Mouse (Mus musculus) CH12.LX (cell line): Measurements from ENCODE around the gene Adipor1. TPM values are rescaled to one million over a fixed set of nuclear protein-coding genes. Genes with fewer than 3 reads are reported as not detected.
A peak's percentile ranks its signal among the peaks of the same experiment; 100 is the strongest.

Experiments used
- DNase-seq: peaks from one replicate; pipeline ENCODE4 v3.0.0-alpha.2; 2013; ENCODE audit errors: extremely low read depth
- H3K27ac ChIP-seq: 2 replicates; pipeline ENCODE4 v1.5.1; 2012; ENCODE audit warnings: low read depth, mild to moderate bottlenecking, control low read depth, moderate library complexity; ENCODE audit not compliant: insufficient read depth
- H3K27me3 ChIP-seq: replicated peaks from 2 replicates; pipeline ENCODE3; 2012; ENCODE audit warnings: inconsistent platforms
- H3K36me3 ChIP-seq, 2 experiments: replicated peaks in 1 of 2; 2 replicates each; pipeline versions ENCODE3 to v1.6.1; 2012; ENCODE audit warnings: inconsistent platforms in 1 of 2, low read length in 1 of 2, mild to moderate bottlenecking in 1 of 2, mixed read lengths in 1 of 2, moderate library complexity in 1 of 2; ENCODE audit not compliant: control insufficient read depth in 1 of 2, insufficient read depth in 1 of 2
- H3K4me1 ChIP-seq, 2 experiments: 2 replicates each; pipeline ENCODE4 v1.6.1; 2012; ENCODE audit warnings: inconsistent platforms in 1 of 2, moderate library complexity in 1 of 2; ENCODE audit not compliant: insufficient read depth in 2 of 2, control insufficient read depth in 1 of 2
- H3K4me2 ChIP-seq: 2 replicates; pipeline ENCODE4 v1.6.1; 2012; ENCODE audit warnings: low read depth, mild to moderate bottlenecking, control low read depth; ENCODE audit not compliant: poor library complexity, insufficient read depth, severe bottlenecking
- H3K4me3 ChIP-seq, 3 experiments: fragments of 150-350 bp in 1 of 3; sonication (generic) in 1 of 3; replicated peaks in 1 of 3; 2 replicates each; pipeline versions ENCODE3 to v1.5.1; 2011 to 2012; ENCODE audit warnings: low read depth in 2 of 3, low read length in 2 of 3, mild to moderate bottlenecking in 2 of 3, moderate library complexity in 2 of 3, control low read depth in 1 of 3, improper control_type of control experiment in 1 of 3, inconsistent platforms in 1 of 3, mixed read lengths in 1 of 3; ENCODE audit not compliant: poor library complexity in 1 of 3
- H3K79me2 ChIP-seq: replicated peaks from 2 replicates; pipeline ENCODE4 v1.6.1; 2012; ENCODE audit warnings: mild to moderate bottlenecking, moderate library complexity; ENCODE audit not compliant: control insufficient read depth, poor library complexity, insufficient read depth, severe bottlenecking; ENCODE audit errors: extremely low read depth
- H3K9ac ChIP-seq: 2 replicates; pipeline ENCODE4 v1.6.1; 2012; ENCODE audit warnings: low read depth, mild to moderate bottlenecking, control low read depth, moderate library complexity; ENCODE audit not compliant: insufficient read depth
- H3K9me3 ChIP-seq: replicated peaks from 2 replicates; pipeline ENCODE3; 2012; ENCODE audit warnings: low read length, inconsistent platforms, mixed read lengths
- BHLHE40 ChIP-seq: IDR thresholded peaks from 2 replicates; pipeline ENCODE4 v1.6.1; 2011; ENCODE audit warnings: mild to moderate bottlenecking, low read depth, low read length, improper control_type of control experiment
- CHD1 ChIP-seq: IDR thresholded peaks from 2 replicates; pipeline ENCODE4 v1.6.1; 2012; ENCODE audit warnings: low read depth, low read length, improper control_type of control experiment, inconsistent platforms
- CHD2 ChIP-seq: IDR thresholded peaks from 2 replicates; pipeline ENCODE4 v1.6.1; 2011; ENCODE audit warnings: low read length, improper control_type of control experiment
- CTCF ChIP-seq, 2 experiments: IDR thresholded peaks in 1 of 2; conservative IDR thresholded peaks in 1 of 2; 2 replicates each; pipeline ENCODE4 v1.5.1; 2011 to 2012; ENCODE audit warnings: low read depth in 2 of 2, low read length in 2 of 2, improper control_type of control experiment in 1 of 2, inconsistent platforms in 1 of 2, mild to moderate bottlenecking in 1 of 2, moderate library complexity in 1 of 2
- E2F4 ChIP-seq: IDR thresholded peaks from 2 replicates; pipeline ENCODE4 v1.6.1; 2011; ENCODE audit warnings: low read depth, low read length, improper control_type of control experiment; ENCODE audit not compliant: insufficient replicate concordance
- ELF1 ChIP-seq: IDR thresholded peaks from 2 replicates; pipeline ENCODE4 v1.6.1; 2014; ENCODE audit warnings: low read depth, mild to moderate bottlenecking, inconsistent platforms, low read length, improper control_type of control experiment
- EP300 ChIP-seq: IDR thresholded peaks from 2 replicates; pipeline ENCODE4 v1.6.1; 2011; ENCODE audit warnings: low read length, improper control_type of control experiment
- ETS1 ChIP-seq: conservative IDR thresholded peaks from 2 replicates; pipeline ENCODE4 v1.6.1; 2012; ENCODE audit warnings: low read depth, mild to moderate bottlenecking, inconsistent platforms, low read length, improper control_type of control experiment, moderate library complexity
- GABPA ChIP-seq: IDR thresholded peaks from 2 replicates; pipeline ENCODE4 v1.6.1; 2012; ENCODE audit warnings: low read depth, low read length, improper control_type of control experiment, inconsistent platforms; ENCODE audit not compliant: insufficient replicate concordance
- HCFC1 ChIP-seq: IDR thresholded peaks from 2 replicates; pipeline ENCODE4 v1.6.1; 2012; ENCODE audit warnings: low read depth, mild to moderate bottlenecking, inconsistent platforms, low read length, improper control_type of control experiment
- IRF4 ChIP-seq: IDR thresholded peaks from 2 replicates; pipeline ENCODE4 v1.6.1; 2014; ENCODE audit warnings: low read depth, mild to moderate bottlenecking, inconsistent platforms, low read length, improper control_type of control experiment
- JUN ChIP-seq: IDR thresholded peaks from 2 replicates; pipeline ENCODE4 v1.6.1; 2011; ENCODE audit warnings: low read depth, mild to moderate bottlenecking, low read length, improper control_type of control experiment, moderate library complexity; ENCODE audit not compliant: insufficient read depth
- JUND ChIP-seq: conservative IDR thresholded peaks from 2 replicates; pipeline ENCODE4 v1.6.1; 2011; ENCODE audit warnings: low read depth, low read length, improper control_type of control experiment
- KAT2A ChIP-seq: IDR thresholded peaks from 2 replicates; pipeline ENCODE4 v1.6.1; 2012; ENCODE audit warnings: low read length, improper control_type of control experiment, inconsistent platforms; ENCODE audit not compliant: insufficient replicate concordance
- MAFK ChIP-seq: IDR thresholded peaks from 2 replicates; pipeline ENCODE4 v1.6.1; 2011; ENCODE audit warnings: low read length, improper control_type of control experiment; ENCODE audit not compliant: insufficient replicate concordance
- MAX ChIP-seq: IDR thresholded peaks from 2 replicates; pipeline ENCODE4 v1.6.1; 2011; ENCODE audit warnings: low read length, improper control_type of control experiment
- MAZ ChIP-seq: IDR thresholded peaks from 2 replicates; pipeline ENCODE4 v1.6.1; 2012; ENCODE audit warnings: low read depth, mild to moderate bottlenecking, inconsistent platforms, low read length, improper control_type of control experiment, moderate library complexity
- MEF2A ChIP-seq: IDR thresholded peaks from 2 replicates; pipeline ENCODE4 v1.6.1; 2014; ENCODE audit warnings: low read depth, mild to moderate bottlenecking, inconsistent platforms, low read length, improper control_type of control experiment, borderline replicate concordance
- MXI1 ChIP-seq: IDR thresholded peaks from 2 replicates; pipeline ENCODE4 v1.6.1; 2011; ENCODE audit warnings: mild to moderate bottlenecking, low read depth, low read length, improper control_type of control experiment
- MYC ChIP-seq: IDR thresholded peaks from 2 replicates; pipeline ENCODE4 v1.6.1; 2011; ENCODE audit warnings: low read depth, mild to moderate bottlenecking, improper control_type of control experiment, low read length
- NELFE ChIP-seq: IDR thresholded peaks from 2 replicates; pipeline ENCODE4 v1.6.1; 2011; ENCODE audit warnings: low read depth, low read length, improper control_type of control experiment
- NRF1 ChIP-seq: IDR thresholded peaks from 2 replicates; pipeline ENCODE4 v1.6.1; 2014; ENCODE audit warnings: low read depth, mild to moderate bottlenecking, inconsistent platforms, low read length, improper control_type of control experiment, moderate library complexity
- PAX5 ChIP-seq: IDR thresholded peaks from 2 replicates; pipeline ENCODE4 v1.6.1; 2012; ENCODE audit warnings: low read length, inconsistent platforms, mixed read lengths
- POLR2A ChIP-seq: IDR thresholded peaks from 2 replicates; pipeline ENCODE4 v1.6.1; 2011; ENCODE audit warnings: low read depth, mild to moderate bottlenecking, improper control_type of control experiment, low read length
- POLR2AphosphoS2 ChIP-seq: IDR thresholded peaks from 2 replicates; pipeline ENCODE4 v1.6.1; 2011; ENCODE audit warnings: low read depth, low read length, improper control_type of control experiment
- RAD21 ChIP-seq: IDR thresholded peaks from 2 replicates; pipeline ENCODE4 v1.6.1; 2011; ENCODE audit warnings: low read depth, mild to moderate bottlenecking, low read length, improper control_type of control experiment, moderate library complexity
- RCOR1 ChIP-seq: conservative IDR thresholded peaks from 2 replicates; pipeline ENCODE4 v1.6.1; 2012; ENCODE audit warnings: low read depth, mild to moderate bottlenecking, inconsistent platforms, low read length, improper control_type of control experiment
- SIN3A ChIP-seq: IDR thresholded peaks from 2 replicates; pipeline ENCODE4 v1.6.1; 2012; ENCODE audit warnings: low read length, improper control_type of control experiment, inconsistent platforms
- SMC3 ChIP-seq: IDR thresholded peaks from 2 replicates; pipeline ENCODE4 v1.6.1; 2011; ENCODE audit warnings: low read depth, low read length, improper control_type of control experiment
- TBP ChIP-seq: conservative IDR thresholded peaks from 2 replicates; pipeline ENCODE4 v1.6.1; 2011; ENCODE audit warnings: low read depth, low read length, improper control_type of control experiment
- TCF12 ChIP-seq: IDR thresholded peaks from 2 replicates; pipeline ENCODE4 v1.6.1; 2014; ENCODE audit warnings: low read depth, mild to moderate bottlenecking, inconsistent platforms, low read length, improper control_type of control experiment
- UBTF ChIP-seq: IDR thresholded peaks from 2 replicates; pipeline ENCODE4 v1.6.1; 2012; ENCODE audit warnings: low read depth, mild to moderate bottlenecking, inconsistent platforms, low read length, improper control_type of control experiment, moderate library complexity
- USF1 ChIP-seq: IDR thresholded peaks from 2 replicates; pipeline ENCODE4 v1.6.1; 2014; ENCODE audit warnings: low read depth, mild to moderate bottlenecking, inconsistent platforms, low read length, improper control_type of control experiment
- USF2 ChIP-seq: conservative IDR thresholded peaks from 2 replicates; pipeline ENCODE4 v1.6.1; 2011; ENCODE audit warnings: low read depth, low read length, improper control_type of control experiment
- ZC3H11A ChIP-seq: IDR thresholded peaks from 2 replicates; pipeline ENCODE4 v1.6.1; 2012; ENCODE audit warnings: low read depth, mild to moderate bottlenecking, inconsistent platforms, low read length, improper control_type of control experiment
- ZKSCAN1 ChIP-seq: IDR thresholded peaks from 2 replicates; pipeline ENCODE4 v1.6.1; 2012; ENCODE audit warnings: low read depth, inconsistent platforms, low read length, improper control_type of control experiment, borderline replicate concordance
- ZMIZ1 ChIP-seq: IDR thresholded peaks from 2 replicates; pipeline ENCODE4 v1.6.1; 2012; ENCODE audit warnings: low read depth, mild to moderate bottlenecking, inconsistent platforms, low read length, improper control_type of control experiment
- ZNF384 ChIP-seq: IDR thresholded peaks from 2 replicates; pipeline ENCODE4 v1.6.1; 2012; ENCODE audit warnings: low read depth, low read length, improper control_type of control experiment, inconsistent platforms
- dilution Hi-C: fragments of 300-500 bp; cut with MboI; formaldehyde crosslinking; loops from 2 replicates; pipeline ENCODE4 v1.14.3; 2020; ENCODE audit warnings: low sequenced_read_pairs; ENCODE audit not compliant: extremely low pct_unique_long_range_greater_than_20kb, extremely low pct_ligation_motif_present
- in situ Hi-C: fragments of 300-500 bp; cut with MboI; formaldehyde crosslinking; loops from 3 replicates; pipeline ENCODE4 v1.14.3; 2019; ENCODE audit warnings: low sequenced_read_pairs, low pct_ligation_motif_present, low pct_unique_long_range_greater_than_20kb, mixed read lengths
- polyA plus RNA-seq: library from polyadenylated mRNA; unstranded; fragments of >175 nt; gene quantifications from 2 replicates; pipeline ENCODE4 v1.2.1, GENCODE M21; 2012; ENCODE audit warnings: low read depth; ENCODE audit not compliant: insufficient read length
- total RNA-seq, 2 experiments: library from RNA; depleted of rRNA; stranded (reverse); fragments of 300-350 nt in 1 of 2; fragments of >200 nt in 1 of 2; gene quantifications; 2 replicates each; pipeline ENCODE4 v1.2.3; 2012 to 2014

Gene Adipor1
- total and polyA plus RNA-seq, 3 experiments, result 64.1 to 94.0 (median 70.8) TPM

- Histone ChIP-seq H3K4me1 (peaks cover 0 to 23% of the 10 kb centered on the region in 2 experiments; a peak in 3 of 4 replicates), H3K4me3 (peak within 1 kb of the TSS; percentile 79 to 87 (median 87)), H3K36me3 (peaks cover 10 to 25% of the 10 kb centered on the region in 2 experiments), H3K79me2 (peaks cover 9% of the 10 kb centered on the region; the same call in 1 of the 2 replicates), H3K4me2 (peak within 1 kb of the TSS; percentile 98), H3K27me3 (no peaks in the 10 kb centered on the region), H3K27ac (no peak within 1 kb of the TSS), H3K9me3 (no peaks in the 10 kb centered on the region), H3K9ac (peak within 1 kb of the TSS; percentile 79)
- TF ChIP-seq EP300 (no peak), CHD1 (no peak), MAZ (peak; percentile 96), ZC3H11A (no peak), NRF1 (peak; percentile 58), MEF2A (peak; percentile 37; the same call in 1 of the 2 replicates), TBP (no peak), UBTF (peak; percentile 87; the same call in 1 of the 2 replicates), MXI1 (peak; percentile 53), NELFE (peak; percentile 83), TCF12 (peak; percentile 76), RAD21 (no peak), ETS1 (no peak), IRF4 (peak; percentile 58; the same call in 1 of the 2 replicates), SIN3A (peak; percentile 74; the same call in 1 of the 2 replicates), JUN (no peak), BHLHE40 (0 out of 2 replicates have a peak, but pooled peaks have one; percentile 17), SMC3 (no peak), POLR2A (peak; percentile 91), ELF1 (peak; percentile 50; the same call in 1 of the 2 replicates), MAX (no peak), PAX5 (no peak), CTCF (conservative IDR thresholded peaks at IDR 0.05 in 1 of 2, IDR thresholded peaks at IDR 0.05 in 1 of 2; ENCODE audit: low read depth in 2 of 2, low read length in 2 of 2) (no peak), CHD2 (no peak), MAFK (no peak), USF1 (no peak), JUND (no peak), USF2 (no peak), MYC (no peak), ZMIZ1 (peak; percentile 67; the same call in 1 of the 2 replicates), KAT2A (no peak), ZKSCAN1 (no peak), POLR2AphosphoS2 (no peak), ZNF384 (no peak), RCOR1 (no peak), E2F4 (no peak), HCFC1 (peak; percentile 82), GABPA (peak; percentile 34; the same call in 1 of the 2 replicates)
- in situ Hi-C loops, result no loop called here
- dilution Hi-C loops, result no loop called here
- peak; percentile 86 for DNase-seq
Measured at GRCm38 (mm10) chr1:134454904-134455824, 40.0 kb downstream of the Adipor1 start, which contains the start of gene Klhl12. Gene Klhl12, plus strand, starts transcription at chr1:134455531.
